Mouse (Mus musculus): ENCODE measurements at regions not wholly inside any gene's neighbourhood (a gene's known extent, or its start where the extent isn't known, plus 50 kb on each side); places are given as distances from the start of the nearest gene placed in this dataset.

DNA sequence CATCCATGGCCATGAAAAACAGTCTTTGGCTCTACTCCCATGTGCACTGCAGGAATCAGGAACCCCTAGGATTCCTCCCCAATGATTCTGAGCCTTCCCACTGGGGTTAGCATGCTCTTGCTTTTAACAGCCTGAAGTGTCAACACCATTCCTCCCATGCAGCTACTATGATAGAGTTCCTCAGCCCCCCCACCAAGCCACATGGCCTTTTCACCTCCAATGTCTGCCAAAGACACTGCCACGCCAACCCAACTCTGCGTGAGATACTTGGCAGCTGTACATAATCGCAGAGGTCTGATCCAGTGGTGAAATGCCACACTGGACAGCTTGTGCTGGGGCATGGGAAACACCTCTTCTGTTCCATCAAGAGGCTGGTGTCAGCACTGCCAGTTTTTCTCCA is 128.6 kb upstream of the H2al1a start:
- DNase-seq (ENCODE audit: low spot score in 2 of 2): no peak

DNA sequence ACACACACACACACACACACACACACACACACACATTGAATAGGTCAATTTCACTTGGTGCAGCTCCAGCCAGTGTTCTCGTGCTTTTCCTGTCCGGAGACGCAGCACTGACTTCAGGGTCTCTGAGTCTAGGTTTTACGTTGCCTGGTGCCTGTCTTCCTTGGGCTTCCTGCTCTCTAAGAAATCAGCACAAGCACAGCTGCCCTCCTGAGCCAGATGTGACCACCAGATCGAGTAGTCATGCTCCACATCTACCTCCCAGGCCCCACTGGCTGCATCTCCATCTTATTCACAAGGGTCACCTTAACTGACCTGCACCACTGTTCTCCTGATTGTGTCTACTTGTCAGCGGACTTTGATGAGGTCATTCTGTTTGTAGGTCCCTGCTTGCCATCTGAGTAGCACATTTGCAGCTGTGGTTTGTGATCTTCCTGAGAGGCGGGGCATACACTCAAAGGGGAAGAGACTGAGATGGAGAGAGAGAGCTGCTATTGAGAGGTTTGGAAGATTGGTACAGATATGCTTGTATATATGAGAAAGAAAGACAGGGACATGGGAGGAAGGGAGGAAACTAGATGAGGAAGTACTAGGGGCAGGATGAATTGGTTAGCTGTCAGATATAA is 118.8 kb upstream of the H2al1a start:
- no peak for DNase-seq (ENCODE audit: low spot score in 2 of 2)

DNA sequence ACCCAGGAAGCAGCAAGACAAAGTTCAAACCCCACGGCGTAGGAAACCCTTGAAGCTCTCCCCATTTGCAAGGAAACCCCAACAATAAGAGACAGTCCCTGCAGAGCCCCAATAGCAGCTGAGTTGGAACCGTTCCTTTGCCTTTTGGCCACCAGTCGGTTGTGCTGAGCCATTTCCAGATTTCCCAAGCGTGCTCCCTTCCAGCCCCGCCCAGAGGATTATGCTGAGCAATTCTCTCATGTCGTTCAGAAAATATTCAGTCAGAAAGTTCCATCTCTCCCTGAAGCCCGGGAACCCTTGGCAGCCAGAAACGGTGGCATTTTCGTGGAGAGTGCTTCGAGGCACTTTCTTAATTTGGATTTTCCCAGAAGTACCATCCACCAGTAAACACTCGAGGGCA is 117.2 kb upstream of the H2al1a start:
- DNase-seq (ENCODE audit: low spot score in 2 of 2): no peak

DNA sequence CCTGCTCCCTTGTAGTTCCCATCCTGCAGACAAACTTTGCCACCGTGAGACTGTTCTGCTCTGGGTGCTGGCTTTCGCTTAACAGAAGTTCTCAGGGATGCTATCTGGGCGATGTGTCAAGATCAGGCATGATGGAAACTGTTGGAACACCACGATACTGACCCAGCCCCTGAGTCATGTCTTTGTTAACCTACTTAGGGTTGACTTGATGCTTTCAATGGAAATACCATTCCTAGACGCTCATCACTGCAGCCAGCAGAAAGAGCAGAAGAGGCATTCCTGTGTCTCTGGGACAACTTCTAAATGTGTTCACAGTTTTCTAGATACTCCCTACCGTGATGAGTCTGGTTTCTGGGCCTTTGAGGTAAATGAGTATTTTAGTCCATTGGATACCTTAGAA is 108.2 kb upstream of the H2al1a start:
- DNase-seq (ENCODE audit: low spot score in 2 of 2): no peak

DNA sequence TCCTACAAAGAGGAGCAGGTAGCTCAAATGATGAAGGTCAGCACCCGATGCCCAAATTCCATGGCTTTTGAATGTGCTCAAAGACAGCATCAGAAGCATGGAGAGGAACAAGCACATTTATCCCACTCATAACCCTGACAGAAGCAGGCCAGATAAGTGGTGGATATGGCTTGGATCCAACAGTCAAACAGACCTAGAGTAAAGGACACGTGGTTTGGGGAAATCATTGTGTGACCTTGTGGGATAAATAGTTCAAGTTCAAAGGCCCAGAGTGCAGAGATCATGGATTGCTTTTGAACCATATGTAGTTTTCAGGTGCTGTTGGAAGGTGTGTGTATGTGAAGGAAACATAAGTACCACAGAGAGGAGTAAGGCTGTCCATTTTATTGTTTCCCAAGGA is 94.9 kb upstream of the H2al1a start:
- DNase-seq (ENCODE audit: low spot score in 2 of 2): no peak

DNA sequence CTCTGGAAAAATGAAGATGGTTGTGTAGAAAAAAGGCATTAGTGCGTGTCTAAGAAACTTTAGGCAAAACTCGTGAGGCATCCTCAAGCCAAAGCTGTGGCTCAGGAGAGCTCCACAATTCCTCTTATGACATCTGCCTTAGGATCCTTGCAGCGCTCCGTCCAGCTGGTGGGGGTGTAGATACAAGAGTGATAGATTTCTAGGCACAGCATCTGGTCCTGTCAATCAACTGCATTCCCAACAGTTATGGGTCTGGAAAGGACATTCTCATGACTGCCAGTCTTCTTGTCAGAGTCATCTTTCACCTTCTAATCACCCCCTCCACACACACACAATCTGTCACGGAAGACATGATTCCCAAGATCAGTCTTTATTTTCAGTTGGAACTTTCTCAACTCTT is 89.2 kb upstream of the H2al1a start:
- no peak for DNase-seq (ENCODE audit: low spot score in 2 of 2)

DNA sequence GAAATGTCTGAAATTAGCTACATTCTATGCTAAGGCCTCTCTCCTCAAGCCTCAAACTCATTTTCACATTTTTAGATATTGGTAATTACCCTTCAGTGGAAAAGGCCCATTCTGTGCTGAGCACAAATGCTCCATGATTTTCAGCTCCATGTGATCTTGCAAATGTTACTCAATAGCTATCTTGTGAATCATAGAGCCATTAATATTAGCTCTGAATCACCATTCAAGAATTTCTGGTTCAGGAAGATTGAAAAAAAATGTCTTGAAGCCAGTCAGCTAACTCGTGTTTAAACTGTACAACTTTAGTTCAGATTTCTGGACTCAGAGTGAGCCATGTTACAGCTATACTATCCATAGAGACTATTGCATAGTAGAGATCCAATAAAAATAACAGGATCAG is 86.2 kb upstream of the H2al1a start:
- DNase-seq (ENCODE audit: low spot score in 2 of 2): no peak

DNA sequence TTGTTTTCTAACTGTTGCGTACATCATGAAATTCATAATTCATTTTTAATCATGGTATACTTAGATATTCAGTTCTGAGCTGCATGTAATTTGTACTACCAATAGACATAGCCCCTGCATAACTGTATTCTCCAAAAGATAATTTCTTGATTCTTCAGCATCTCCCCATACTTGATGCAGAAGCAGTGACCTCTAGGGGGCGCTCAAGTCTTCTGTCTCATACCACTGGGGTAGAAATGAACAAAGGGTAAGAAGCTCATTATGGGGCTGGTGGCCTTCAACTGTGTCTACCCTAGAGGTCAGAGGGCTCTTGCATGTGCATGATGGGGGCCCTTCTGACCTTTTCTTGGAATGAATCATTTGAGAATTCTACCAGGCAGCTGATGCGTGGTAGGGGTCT is 85.6 kb upstream of the H2al1a start:
- DNase-seq (ENCODE audit: low spot score in 2 of 2): peak; percentile 5 to 7

DNA sequence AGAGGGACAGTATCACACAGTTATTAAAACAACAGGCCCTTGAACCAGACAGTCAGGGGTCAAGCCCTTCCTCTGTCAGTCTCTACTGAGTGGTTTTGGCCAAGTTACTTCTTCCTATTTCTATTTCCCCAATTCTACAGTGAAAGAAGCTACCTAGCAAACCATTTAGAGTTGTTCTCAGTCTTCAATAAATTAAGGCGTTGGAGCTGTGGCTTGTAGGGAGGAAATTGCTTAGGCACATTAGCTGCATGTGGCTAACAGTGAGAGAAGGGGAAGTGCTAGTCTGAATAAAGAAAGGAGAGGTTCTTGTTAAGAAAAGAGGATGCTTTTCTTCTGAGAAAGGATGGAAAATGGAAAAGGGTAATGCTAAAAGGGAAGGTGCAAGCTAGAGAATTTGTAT is 60.0 kb upstream of the H2al1a start:
- DNase-seq (ENCODE audit: low spot score in 2 of 2): no peak

DNA sequence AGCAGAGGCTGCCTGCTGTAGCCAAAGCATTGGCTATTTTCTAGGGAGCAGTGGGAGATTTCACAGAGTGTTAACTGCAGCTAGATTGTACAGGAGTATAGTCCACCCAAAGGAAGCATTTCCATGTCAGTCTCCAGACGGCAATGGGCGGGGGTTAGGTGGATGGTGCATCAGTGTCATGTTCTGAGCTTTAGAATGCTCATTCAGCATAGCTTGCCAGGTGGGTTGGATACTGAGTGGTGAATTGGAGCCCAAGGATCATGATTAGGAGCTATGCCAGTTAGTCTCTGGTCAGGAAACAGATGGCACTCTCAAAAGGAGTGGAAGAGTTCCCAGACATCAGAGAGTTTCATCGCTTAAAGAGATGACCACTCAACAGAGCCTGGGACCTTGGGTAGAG is 53.5 kb upstream of the H2al1a start:
- no peak for DNase-seq (ENCODE audit: low spot score in 2 of 2)

All from right cerebral cortex, postnatal 36 days (tissue).